7 mouse cellular contexts compared by ENCODE assay signal in the genomic region with DNA sequence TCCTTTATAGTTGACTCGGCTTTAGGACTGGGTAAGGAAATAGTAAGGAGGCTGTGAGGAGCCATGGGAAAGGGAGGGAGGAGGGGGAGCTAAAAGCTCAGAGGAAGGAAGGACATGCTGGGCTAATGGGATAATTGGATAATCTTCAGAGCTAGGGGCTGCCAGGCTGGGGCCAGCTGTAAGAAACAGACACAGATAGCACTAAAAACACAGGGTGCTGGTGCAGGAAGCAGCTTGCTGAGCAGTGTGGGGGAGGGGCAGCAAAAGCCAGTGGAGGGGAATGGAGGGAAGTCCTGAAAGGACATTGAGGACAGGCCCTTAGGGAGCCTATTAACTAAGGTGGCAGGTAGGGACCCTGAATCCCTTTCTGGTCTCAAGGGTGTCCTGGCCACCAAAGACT. TPM values are rescaled to one million over a fixed set of nuclear protein-coding genes. Genes with fewer than 3 reads are reported as not detected.
DNase-seq lines count a peak whose midpoint lies in the region; ATAC-seq lines count a peak whose summit lies in the region.
"Not testable (repeated sequence)": the region's sequence is repeated elsewhere in the genome, so short reads cannot be mapped to it uniquely, and the experiment has no call there.

No protein-coding gene starts in this region.

- not testable (repeated sequence) for H3K36me3 ChIP-seq in forebrain, embryonic 16.5 days (ENCODE audit: control insufficient read depth, insufficient read depth); heart, embryonic 15.5 days; intestine, embryonic 15.5 days; liver, embryonic 12.5 days; stomach, embryonic 14.5 days (ENCODE audit: control insufficient read depth, insufficient read depth, low read length)
- H3K36me3 ChIP-seq in megakaryocyte, embryonic 14.5 days (replicated peaks; ENCODE audit: low read length), result peaks cover 20% of the 10 kb centered on the region

- not testable (repeated sequence) for H3K4me3 ChIP-seq in forebrain, embryonic 16.5 days (replicated peaks; ENCODE audit: low read length); heart, embryonic 15.5 days; intestine, embryonic 15.5 days (replicated peaks); liver, embryonic 12.5 days; stomach, embryonic 14.5 days (ENCODE audit: low read depth, low read length)
- H3K4me3 ChIP-seq in megakaryocyte, embryonic 14.5 days (replicated peaks), result peak overlapping the region; percentile 38

- WGBS in forebrain, embryonic 16.5 days, result 61% methylated on average over 1 of the region's 1 CpGs
- 52% methylated on average over 1 of the region's 1 CpGs for WGBS in heart, embryonic 15.5 days
- 56% methylated on average over 1 of the region's 1 CpGs for WGBS in intestine, embryonic 15.5 days
- 50% methylated on average over 1 of the region's 1 CpGs for WGBS in liver, embryonic 12.5 days (ENCODE audit: insufficient replicate concordance)
- 74% methylated on average over 1 of the region's 1 CpGs for WGBS in stomach, embryonic 14.5 days

- H3K9me3 ChIP-seq in forebrain, embryonic 16.5 days (ENCODE audit: control insufficient read depth, low read length); heart, embryonic 15.5 days (replicated peaks); intestine, embryonic 15.5 days; liver, embryonic 12.5 days (replicated peaks); stomach, embryonic 14.5 days (ENCODE audit: control insufficient read depth, low read depth, low read length): not testable (repeated sequence)
- peaks cover 18% of the 10 kb centered on the region for H3K9me3 ChIP-seq in megakaryocyte, embryonic 14.5 days

- H3K27ac ChIP-seq in forebrain, embryonic 16.5 days (ENCODE audit: low read length); intestine, embryonic 15.5 days; liver, embryonic 12.5 days; stomach, embryonic 14.5 days (ENCODE audit: low read length): not testable (repeated sequence)
- peak overlapping the region; percentile 54; the same call in 1 of the 2 replicates for H3K27ac ChIP-seq in heart, embryonic 15.5 days

- not testable (repeated sequence) for H3K4me1 ChIP-seq in forebrain, embryonic 16.5 days (replicated peaks; ENCODE audit: control insufficient read depth, insufficient read depth, low read length); heart, embryonic 15.5 days (replicated peaks); intestine, embryonic 15.5 days (replicated peaks); liver, embryonic 12.5 days; stomach, embryonic 14.5 days (ENCODE audit: control insufficient read depth, insufficient read depth, low read length)
- H3K4me1 ChIP-seq in megakaryocyte, embryonic 14.5 days, result peaks cover 57% of the 10 kb centered on the region

- peak; percentile 79 for DNase-seq in MN1 (ENCODE audit: low spot score)

- not testable (repeated sequence) for H3K4me2 ChIP-seq in forebrain, embryonic 16.5 days (ENCODE audit: low read length); heart, embryonic 15.5 days; intestine, embryonic 15.5 days (replicated peaks); liver, embryonic 12.5 days; stomach, embryonic 14.5 days (replicated peaks; ENCODE audit: low read depth, low read length)

- peak; percentile 58; the same call in 1 of the 2 replicates for ATAC-seq in forebrain, embryonic 16.5 days
- peak; percentile 67; the same call in 1 of the 2 replicates for ATAC-seq in heart, embryonic 15.5 days (replicated peaks; ENCODE audit: insufficient number of reproducible peaks, insufficient read depth, low FRiP score, low read depth)
- peak; percentile 39 for ATAC-seq in intestine, embryonic 15.5 days
- ATAC-seq in liver, embryonic 12.5 days, result 0 out of 2 replicates have a peak, but pooled peaks have one; percentile 24
- peak; percentile 53; the same call in 1 of the 2 replicates for ATAC-seq in stomach, embryonic 14.5 days (ENCODE audit: insufficient number of reproducible peaks, insufficient read depth, low FRiP score, low read depth)

- H3K9ac ChIP-seq in forebrain, embryonic 16.5 days (replicated peaks; ENCODE audit: low read depth, low read length); heart, embryonic 15.5 days; intestine, embryonic 15.5 days; liver, embryonic 12.5 days; stomach, embryonic 14.5 days (replicated peaks; ENCODE audit: low read depth, low read length): not testable (repeated sequence)

- H3K27me3 ChIP-seq in forebrain, embryonic 16.5 days (replicated peaks; ENCODE audit: control insufficient read depth, insufficient read depth, low read length); heart, embryonic 15.5 days; intestine, embryonic 15.5 days (replicated peaks); liver, embryonic 12.5 days (replicated peaks); megakaryocyte, embryonic 14.5 days (replicated peaks); stomach, embryonic 14.5 days (ENCODE audit: control insufficient read depth, insufficient read depth, low read length): not testable (repeated sequence)

RNA-seq across cellular contexts. Expression of a gene that starts 27.9 kb away (rescaled TPM):
- polyA plus RNA-seq in forebrain, embryonic 16.5 days (2015; fragmentation: Nextera tagmentation; extraction: Ambion mirVana), result 9.9 and 11.7 TPM in 2 replicates
- 5.7 and 6.3 TPM in 2 replicates for polyA plus RNA-seq in heart, embryonic 15.5 days (2015; fragmentation: Nextera tagmentation; extraction: Ambion mirVana)
- polyA plus RNA-seq in intestine, embryonic 15.5 days (2015; fragmentation: Nextera tagmentation; extraction: Ambion mirVana), result 2.5 and 3.2 TPM in 2 replicates
- 2.3 and 3.1 TPM in 2 replicates for polyA plus RNA-seq in liver, embryonic 12.5 days (2016; fragmentation: Nextera tagmentation; extraction: Ambion mirVana)
- polyA plus RNA-seq in megakaryocyte, embryonic 14.5 days (2012; ENCODE audit: insufficient read depth, low replicate concordance), result 10.7 and 16.9 TPM in 2 replicates
- polyA plus RNA-seq in stomach, embryonic 14.5 days (2014; fragmentation: Nextera tagmentation; extraction: Ambion mirVana), result 3.8 and 4.9 TPM in 2 replicates

RNA-seq across cellular contexts. Expression of a gene that starts 56.4 kb away (rescaled TPM):
- polyA plus RNA-seq in forebrain, embryonic 16.5 days (2015; fragmentation: Nextera tagmentation; extraction: Ambion mirVana), result 0.10 TPM in 1 of 2 replicates, not detected in the other
- polyA plus RNA-seq in heart, embryonic 15.5 days (2015; fragmentation: Nextera tagmentation; extraction: Ambion mirVana), result 0.62 and 0.75 TPM in 2 replicates
- polyA plus RNA-seq in intestine, embryonic 15.5 days (2015; fragmentation: Nextera tagmentation; extraction: Ambion mirVana), result 0.88 and 1.9 TPM in 2 replicates
- polyA plus RNA-seq in liver, embryonic 12.5 days (2016; fragmentation: Nextera tagmentation; extraction: Ambion mirVana), result 7.4 and 7.8 TPM in 2 replicates
- polyA plus RNA-seq in megakaryocyte, embryonic 14.5 days (2012; ENCODE audit: insufficient read depth, low replicate concordance), result not detected in 2 replicates
- 0.95 and 2.5 TPM in 2 replicates for polyA plus RNA-seq in stomach, embryonic 14.5 days (2014; fragmentation: Nextera tagmentation; extraction: Ambion mirVana)
